Mouse (Mus musculus): ENCODE data around the gene Hist1h4h.

GRCm38 (mm10) chr13:23495526-23495925 lies 35.3 kb upstream of the Hist1h4h start:
- TF ChIP-seq CTCF (IDR thresholded peaks at IDR 0.05; ENCODE audit: borderline replicate concordance, insufficient read depth, low read length): no peak
- TF ChIP-seq POLR2A (IDR thresholded peaks at IDR 0.05; ENCODE audit: low read depth, low read length): no peak
